Mouse (Mus musculus) lung, embryonic 15.5 days (tissue): ENCODE results near the gene Srsf3. TPM values are rescaled to one million over a fixed set of nuclear protein-coding genes. Genes with fewer than 3 reads are reported as not detected.

Experiments used
- ATAC-seq: fragments of 200-750 bp; cut with Nextera tagmentation; 2 replicates; pipeline ENCODE4 v1.8.0; 2017; ENCODE audit warnings: moderate number of reproducible peaks, borderline replicate concordance; ENCODE audit not compliant: low FRiP score, low TSS enrichment; ENCODE audit errors: extremely low read depth
- H3K27ac ChIP-seq: fragments of 300-500 bp; sonication (generic); 2 replicates; pipeline ENCODE4 v1.5.1; 2015; ENCODE audit warnings: moderate library complexity, mild to moderate bottlenecking, inconsistent platforms
- H3K27me3 ChIP-seq: fragments of 300-500 bp; sonication (generic); 2 replicates; pipeline ENCODE4 v1.6.1; 2015; ENCODE audit warnings: inconsistent platforms
- H3K36me3 ChIP-seq: fragments of 300-500 bp; sonication (generic); 2 replicates; pipeline ENCODE4 v1.6.1; 2015; ENCODE audit warnings: inconsistent platforms
- H3K4me1 ChIP-seq: fragments of 300-500 bp; sonication (generic); 2 replicates; pipeline ENCODE4 v1.6.1; 2015; ENCODE audit warnings: inconsistent platforms
- H3K4me2 ChIP-seq: fragments of 300-500 bp; sonication (generic); 2 replicates; pipeline ENCODE4 v1.6.1; 2015; ENCODE audit warnings: inconsistent platforms, mild to moderate bottlenecking, moderate library complexity
- H3K4me3 ChIP-seq: fragments of 300-500 bp; sonication (generic); 2 replicates; pipeline ENCODE4 v1.5.1; 2015; ENCODE audit warnings: mild to moderate bottlenecking, inconsistent platforms
- H3K9ac ChIP-seq: fragments of 300-500 bp; sonication (generic); 2 replicates; pipeline ENCODE4 v1.6.1; 2015; ENCODE audit warnings: inconsistent platforms
- H3K9me3 ChIP-seq: fragments of 300-500 bp; sonication (generic); 2 replicates; pipeline ENCODE4 v1.6.1; 2016; ENCODE audit warnings: inconsistent platforms
- whole genome bisulfite sequencing: fragments of 180-500 bp; shearing (Covaris S2); methylation state at CpG from one replicate; pipeline ENCODE4 v1.1.7; 2015; 5-methylcytosine and 5-hydroxymethylcytosine counted together
- polyA plus RNA-seq: library from polyadenylated mRNA; unstranded; fragments of >200 nt; fragmentation: Nextera tagmentation; extraction: Ambion mirVana; gene quantifications from 2 replicates; pipeline ENCODE4 v1.2.1, GENCODE M21; 2015

Srsf3 gene
- polyA plus RNA-seq, 1 experiment from 2014 or later: 642 TPM

- H3K27me3 ChIP-seq: no peaks in the 10 kb centered on the region
- no peak for ATAC-seq
- 66% methylated on average over 1 of the region's 1 CpGs for WGBS
- H3K36me3 ChIP-seq: peaks cover 25% of the 10 kb centered on the region
- H3K4me3 ChIP-seq: no peak overlapping the region
- no peak overlapping the region for H3K9ac ChIP-seq
- peaks cover 11% of the 10 kb centered on the region for H3K4me1 ChIP-seq
- H3K27ac ChIP-seq: no peak overlapping the region
- H3K9me3 ChIP-seq: no peaks in the 10 kb centered on the region
- H3K4me2 ChIP-seq: no peak overlapping the region
Measured at GRCm38 (mm10) chr17:29003740-29004139, 28.7 kb upstream of the Srsf3 start.

GRCm38 (mm10) chr17:29005002-29005401 lies 27.4 kb upstream of the Srsf3 start:
- 94% methylated on average over 3 of the region's 3 CpGs for WGBS
- H3K27ac ChIP-seq: no peak overlapping the region
- peaks cover 11% of the 10 kb centered on the region for H3K4me1 ChIP-seq
- H3K4me2 ChIP-seq: no peak overlapping the region
- H3K4me3 ChIP-seq: no peak overlapping the region
- no peak for ATAC-seq
- peaks cover 14% of the 10 kb centered on the region for H3K36me3 ChIP-seq
- H3K9me3 ChIP-seq: no peaks in the 10 kb centered on the region
- no peaks in the 10 kb centered on the region for H3K27me3 ChIP-seq
- no peak overlapping the region for H3K9ac ChIP-seq

GRCm38 (mm10) chr17:29006812-29007211 lies 25.6 kb upstream of the Srsf3 start:
- Histone ChIP-seq H3K4me3 (peak overlapping the region; percentile 95), H3K9me3 (no peaks in the 10 kb centered on the region), H3K4me2 (peak overlapping the region; percentile 67), H3K4me1 (peaks cover 11% of the 10 kb centered on the region), H3K27ac (peak overlapping the region; percentile 90; the same call in 1 of the 2 replicates), H3K27me3 (no peaks in the 10 kb centered on the region), H3K9ac (peak overlapping the region; percentile 92), H3K36me3 (peaks cover 3% of the 10 kb centered on the region; the same call in 1 of the 2 replicates)
- no peak for ATAC-seq
- WGBS: 3% methylated on average over 7 of the region's 7 CpGs

GRCm38 (mm10) chr17:29007243-29007640 lies 25.2 kb upstream of the Srsf3 start:
- Histone ChIP-seq H3K36me3 (peaks cover 3% of the 10 kb centered on the region; the same call in 1 of the 2 replicates), H3K27me3 (no peaks in the 10 kb centered on the region), H3K4me2 (peak overlapping the region; percentile 67), H3K27ac (peak overlapping the region; percentile 90), H3K4me3 (peak overlapping the region; percentile 95), H3K9me3 (no peaks in the 10 kb centered on the region), H3K9ac (peak overlapping the region; percentile 92), H3K4me1 (peaks cover 11% of the 10 kb centered on the region)
- peak; percentile 9 for ATAC-seq
- under 1% methylated on average over 19 of the region's 19 CpGs for WGBS

- Histone ChIP-seq H3K27ac (peak within 1 kb of the TSS; percentile 90), H3K4me3 (peak within 1 kb of the TSS; percentile 95), H3K9ac (peak within 1 kb of the TSS; percentile 92), H3K9me3 (no peaks in the 10 kb centered on the region), H3K4me2 (peak within 1 kb of the TSS; percentile 67), H3K36me3 (peaks cover 3% of the 10 kb centered on the region; the same call in 1 of the 2 replicates), H3K4me1 (peaks cover 11% of the 10 kb centered on the region), H3K27me3 (no peaks in the 10 kb centered on the region)
- ATAC-seq: peak; percentile 92
- under 1% methylated on average over 52 of the region's 65 CpGs for WGBS
Measured at GRCm38 (mm10) chr17:29007641-29008325, 24.6 kb upstream of the Srsf3 start, which contains the start of gene Stk38. Gene Stk38 (minus strand): TSS chr17:29007995.

- no peak for ATAC-seq
- Histone ChIP-seq H3K9ac (peak overlapping the region; percentile 92), H3K9me3 (no peaks in the 10 kb centered on the region), H3K36me3 (peaks cover 3% of the 10 kb centered on the region; the same call in 1 of the 2 replicates), H3K27ac (peak overlapping the region; percentile 90), H3K27me3 (no peaks in the 10 kb centered on the region), H3K4me1 (peaks cover 11% of the 10 kb centered on the region), H3K4me2 (peak overlapping the region; percentile 67), H3K4me3 (peak overlapping the region; percentile 95)
- whole genome bisulfite sequencing: 21% methylated on average over 8 of the region's 8 CpGs
Measured at GRCm38 (mm10) chr17:29008326-29008650, 24.1 kb upstream of the Srsf3 start.

DNA sequence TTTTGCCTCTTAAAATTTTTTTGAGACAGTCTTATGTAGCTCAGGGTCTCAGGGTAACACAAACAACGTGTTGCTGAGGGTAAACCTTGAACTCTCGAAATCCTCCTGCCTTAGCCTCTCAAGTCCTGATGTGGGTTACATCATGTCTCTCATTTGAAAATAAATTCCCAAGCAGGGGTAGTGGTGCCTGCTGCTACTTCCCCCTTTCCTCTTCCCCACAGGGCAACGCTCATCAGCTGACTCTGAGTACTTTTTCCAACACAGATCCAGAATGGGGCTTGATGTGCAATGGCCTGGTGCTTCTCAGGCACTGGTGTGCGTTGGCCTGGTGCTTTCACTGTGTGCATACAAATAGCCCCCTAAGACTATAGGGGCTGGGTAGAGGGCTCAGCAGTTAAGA lies 23.2 kb upstream of the Srsf3 start:
- Histone ChIP-seq H3K36me3 (peaks cover 1% of the 10 kb centered on the region; the same call in 1 of the 2 replicates), H3K4me3 (no peak overlapping the region), H3K4me1 (peaks cover 14% of the 10 kb centered on the region), H3K9ac (no peak overlapping the region), H3K27me3 (no peaks in the 10 kb centered on the region), H3K4me2 (no peak overlapping the region), H3K27ac (no peak overlapping the region), H3K9me3 (no peaks in the 10 kb centered on the region)
- WGBS: 85% methylated on average over 4 of the region's 4 CpGs
- no peak for ATAC-seq

DNA sequence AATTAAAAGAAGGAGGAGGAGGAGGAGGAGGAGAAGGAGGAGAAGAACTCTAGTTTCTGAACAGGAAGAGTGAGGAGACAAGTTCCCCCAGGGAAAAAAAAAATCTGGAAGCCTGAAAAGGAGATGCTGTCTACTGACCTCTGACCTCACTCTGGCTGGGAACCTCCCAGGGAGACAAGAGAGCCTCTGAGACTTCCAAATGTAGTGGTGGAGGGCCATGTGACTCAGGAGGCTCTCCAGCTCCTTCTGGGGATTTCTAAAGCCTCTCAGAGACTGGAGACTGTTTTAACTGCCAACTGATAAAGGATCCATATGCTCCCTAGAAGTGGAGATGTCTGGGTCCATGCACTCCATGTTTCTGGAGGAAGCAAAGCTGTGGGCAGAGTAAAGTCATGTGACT lies 18.2 kb upstream of the Srsf3 start:
- ATAC-seq: peak; percentile 66; the same call in 1 of the 2 replicates
- H3K4me1 ChIP-seq: 0 out of 2 replicates have a peak, but pooled peaks cover 4% of the 10 kb centered on the region
- H3K27me3 ChIP-seq: no peaks in the 10 kb centered on the region
- peak overlapping the region; percentile 50; the same call in 1 of the 2 replicates for H3K27ac ChIP-seq
- H3K9ac ChIP-seq: no peak overlapping the region
- H3K9me3 ChIP-seq: no peaks in the 10 kb centered on the region
- H3K4me3 ChIP-seq: no peak overlapping the region
- no peaks in the 10 kb centered on the region for H3K36me3 ChIP-seq
- no peak overlapping the region for H3K4me2 ChIP-seq

DNA sequence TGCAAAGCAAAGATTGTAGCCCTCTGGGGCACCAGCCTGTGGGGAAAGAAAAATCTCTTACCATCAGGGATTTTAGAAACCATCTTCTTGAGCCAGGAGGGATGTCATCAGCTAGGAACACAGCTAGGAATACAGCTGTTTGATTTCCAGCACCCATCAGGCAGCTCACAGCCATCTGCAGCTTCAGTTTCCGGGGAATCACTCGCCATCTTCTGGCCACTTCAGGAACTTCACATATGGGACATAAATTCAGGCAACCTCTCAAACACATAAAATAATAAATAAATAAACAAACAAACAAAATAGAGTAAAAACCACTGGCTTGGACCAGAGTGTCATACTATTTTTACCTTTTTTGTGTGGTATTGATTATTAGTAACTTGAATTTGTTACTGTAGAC lies 16.8 kb upstream of the Srsf3 start:
- Histone ChIP-seq H3K4me3 (no peak overlapping the region), H3K27ac (no peak overlapping the region), H3K36me3 (no peaks in the 10 kb centered on the region), H3K4me1 (0 out of 2 replicates have a peak, but pooled peaks cover 4% of the 10 kb centered on the region), H3K4me2 (no peak overlapping the region), H3K9ac (no peak overlapping the region), H3K27me3 (no peaks in the 10 kb centered on the region), H3K9me3 (no peaks in the 10 kb centered on the region)
- no peak for ATAC-seq
- 23% methylated on average over 2 of the region's 2 CpGs for WGBS

- H3K27ac ChIP-seq: no peak overlapping the region
- no peak for ATAC-seq
Measured at GRCm38 (mm10) chr17:29016705-29017104, 15.7 kb upstream of the Srsf3 start.

DNA sequence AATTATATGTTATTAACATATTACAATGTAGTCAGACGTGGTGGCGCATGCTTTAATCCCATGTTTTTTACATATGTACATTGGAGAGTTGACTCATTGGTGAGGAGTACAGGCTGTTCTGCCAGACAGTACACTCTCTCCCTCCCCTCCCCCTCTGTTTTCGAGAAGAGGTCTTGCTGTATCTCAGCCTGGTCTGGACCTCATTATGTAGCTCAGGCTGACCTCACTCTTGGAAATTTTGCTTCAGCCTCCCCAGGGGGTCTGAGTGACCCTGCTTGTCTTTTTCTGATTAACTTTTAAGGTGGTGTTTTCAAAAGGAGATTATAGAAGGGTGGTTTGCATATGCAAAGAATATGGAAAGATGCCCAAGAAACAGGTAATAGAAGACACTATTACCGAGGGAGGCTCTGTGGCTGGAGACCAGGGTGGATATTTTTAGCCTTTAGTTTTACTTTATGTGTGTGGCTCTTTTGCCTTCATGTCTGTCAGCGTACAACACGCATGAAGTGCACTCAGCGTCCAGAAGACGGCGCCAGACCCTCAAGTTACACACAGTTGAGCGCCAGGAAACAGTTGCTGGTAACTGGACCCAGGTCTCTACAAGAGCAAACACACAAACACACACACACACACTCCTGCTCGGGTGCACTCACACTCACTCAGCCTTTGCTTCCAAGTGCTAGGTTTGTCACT lies 14.0 kb upstream of the Srsf3 start:
- 48% methylated on average over 11 of the region's 11 CpGs for WGBS
- ATAC-seq: no peak

More at GRCm38 (mm10) chr17:29016705-29017104, 15.7 kb upstream of the Srsf3 start:
- 66% methylated on average over 4 of the region's 4 CpGs for WGBS
- Histone ChIP-seq H3K36me3 (no peaks in the 10 kb centered on the region), H3K27me3 (no peaks in the 10 kb centered on the region), H3K4me2 (no peak overlapping the region), H3K4me3 (no peak overlapping the region), H3K9me3 (no peaks in the 10 kb centered on the region), H3K9ac (no peak overlapping the region), H3K4me1 (0 out of 2 replicates have a peak, but pooled peaks cover 4% of the 10 kb centered on the region)

GRCm38 (mm10) chr17:29019391-29019790 lies 13.0 kb upstream of the Srsf3 start:
- Histone ChIP-seq H3K4me3 (no peak overlapping the region), H3K4me1 (peaks cover 11% of the 10 kb centered on the region), H3K36me3 (no peaks in the 10 kb centered on the region), H3K27ac (no peak overlapping the region), H3K27me3 (no peaks in the 10 kb centered on the region), H3K4me2 (no peak overlapping the region), H3K9ac (no peak overlapping the region), H3K9me3 (no peaks in the 10 kb centered on the region)
- 58% methylated on average over 7 of the region's 7 CpGs for WGBS
- ATAC-seq: no peak

More for the DNA sequence above, 14.0 kb upstream of the Srsf3 start:
- Histone ChIP-seq H3K27me3 (no peaks in the 10 kb centered on the region), H3K4me3 (no peak overlapping the region), H3K4me1 (0 out of 2 replicates have a peak, but pooled peaks cover 10% of the 10 kb centered on the region), H3K36me3 (no peaks in the 10 kb centered on the region), H3K4me2 (no peak overlapping the region), H3K9ac (no peak overlapping the region), H3K9me3 (no peaks in the 10 kb centered on the region), H3K27ac (no peak overlapping the region)
